Mouse (Mus musculus): Measurements from ENCODE around the gene Tmem59. TPM values are rescaled to one million over a fixed set of nuclear protein-coding genes. Genes with fewer than 3 reads are reported as not detected.

Tmem59 gene
- polyA plus RNA-seq, 1 experiment from 2014 or later: 442 TPM

DNA sequence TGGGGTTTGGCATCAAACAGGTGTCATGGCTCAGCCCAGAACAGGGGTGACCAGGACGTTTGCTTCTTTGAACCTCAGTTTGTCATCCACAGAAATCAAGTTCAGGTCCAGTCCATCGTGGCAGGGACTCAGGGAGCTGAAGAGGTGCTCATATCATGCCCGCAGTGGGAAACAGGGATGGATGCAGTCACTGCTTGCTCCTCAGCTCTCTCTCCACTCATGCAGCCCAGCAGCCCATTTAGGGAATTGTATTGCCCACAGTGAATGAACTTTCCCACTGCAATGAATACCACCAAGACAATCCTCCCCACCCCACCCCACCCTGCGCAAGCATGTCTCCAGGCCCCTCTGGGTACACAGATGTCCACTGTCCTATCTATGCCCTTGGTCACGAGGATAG lies 33.7 kb downstream of the Tmem59 start:
- no peak for ATAC-seq (ENCODE audit: insufficient read depth, low FRiP score)
- Histone ChIP-seq H3K36me3 (ENCODE audit: control insufficient read depth, insufficient read depth, low read length) (no peaks in the 10 kb centered on the region), H3K4me2 (ENCODE audit: low read depth, low read length) (no peak overlapping the region), H3K9ac (ENCODE audit: low read length) (no peak overlapping the region), H3K27me3 (ENCODE audit: control insufficient read depth, insufficient read depth, low read length) (no peaks in the 10 kb centered on the region), H3K4me1 (ENCODE audit: control insufficient read depth, insufficient read depth, low read length) (no peaks in the 10 kb centered on the region), H3K27ac (ENCODE audit: low read length) (no peak overlapping the region), H3K9me3 (replicated peaks; ENCODE audit: control insufficient read depth, low read length) (no peaks in the 10 kb centered on the region), H3K4me3 (replicated peaks; ENCODE audit: low read length) (no peak overlapping the region)
- WGBS: 81% methylated on average over 5 of the region's 5 CpGs

DNA sequence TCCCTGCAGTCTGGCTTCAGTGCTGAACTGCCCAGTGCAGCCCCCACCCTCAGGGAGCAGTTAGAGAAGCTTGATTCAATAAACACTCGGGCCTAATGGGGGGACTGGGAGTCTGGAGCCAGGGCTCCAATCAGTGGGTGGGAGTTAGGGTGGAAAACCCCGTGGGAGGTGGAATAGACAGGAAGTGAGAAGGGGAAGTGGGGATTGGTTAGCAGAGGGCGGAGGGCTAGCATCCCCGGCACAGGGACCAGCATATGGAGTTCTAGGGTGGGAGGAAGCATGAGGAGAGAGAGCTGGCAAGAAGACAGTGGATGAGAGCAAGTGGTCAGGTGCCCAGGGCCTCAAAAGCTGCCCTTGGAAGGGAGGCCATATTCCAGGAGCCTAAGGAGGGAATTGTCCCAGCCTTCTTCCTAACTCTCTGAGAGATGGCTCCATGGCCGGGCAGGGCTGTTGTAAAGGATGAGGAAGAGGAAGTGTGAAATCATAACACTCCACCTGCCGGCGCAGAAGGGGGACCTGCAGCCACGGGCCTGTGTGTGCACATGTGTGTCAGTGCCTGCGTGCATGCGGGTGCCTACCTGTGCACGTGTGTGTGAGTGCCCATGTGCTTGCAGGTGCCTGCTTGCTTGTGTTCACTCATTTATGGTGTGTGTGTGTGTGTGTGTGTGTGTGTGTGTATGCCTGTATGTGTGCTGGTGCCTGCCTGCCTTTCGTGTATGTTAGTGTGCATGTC lies 35.2 kb downstream of the Tmem59 start:
- WGBS: 56% methylated on average over 12 of the region's 12 CpGs
- Histone ChIP-seq H3K36me3 (ENCODE audit: control insufficient read depth, insufficient read depth, low read length) (no peaks in the 10 kb centered on the region), H3K9me3 (replicated peaks; ENCODE audit: control insufficient read depth, low read length) (no peaks in the 10 kb centered on the region), H3K4me2 (ENCODE audit: low read depth, low read length) (no peak overlapping the region), H3K27ac (ENCODE audit: low read length) (no peak overlapping the region), H3K4me3 (replicated peaks; ENCODE audit: low read length) (no peak overlapping the region), H3K9ac (ENCODE audit: low read length) (no peak overlapping the region), H3K4me1 (ENCODE audit: control insufficient read depth, insufficient read depth, low read length) (no peaks in the 10 kb centered on the region), H3K27me3 (ENCODE audit: control insufficient read depth, insufficient read depth, low read length) (no peaks in the 10 kb centered on the region)
- no peak; the same call in 1 of the 2 replicates for ATAC-seq (ENCODE audit: insufficient read depth, low FRiP score)

DNA sequence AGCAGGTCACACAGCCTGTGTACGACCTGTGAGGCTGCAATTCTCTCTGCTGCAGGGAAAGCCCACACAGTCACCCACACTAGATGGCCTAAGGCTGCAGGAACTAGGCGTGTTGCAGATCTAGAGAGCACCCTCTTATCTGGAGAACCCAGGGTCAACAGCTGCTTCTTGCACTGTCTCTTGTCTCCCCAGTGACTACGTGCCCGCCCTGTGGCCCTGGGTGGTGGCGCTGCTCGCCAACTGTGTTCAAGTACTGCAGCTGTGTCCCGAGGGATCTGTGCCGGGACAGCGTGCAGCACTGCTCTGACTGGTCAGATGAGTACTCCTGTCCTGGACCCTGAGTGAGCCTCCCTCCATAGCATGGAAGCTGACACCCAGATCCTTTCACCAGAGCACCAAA lies 39.4 kb downstream of the Tmem59 start:
- Histone ChIP-seq H3K4me3 (replicated peaks; ENCODE audit: low read length) (no peak overlapping the region), H3K36me3 (ENCODE audit: control insufficient read depth, insufficient read depth, low read length) (no peaks in the 10 kb centered on the region), H3K27me3 (ENCODE audit: control insufficient read depth, insufficient read depth, low read length) (no peaks in the 10 kb centered on the region), H3K9me3 (replicated peaks; ENCODE audit: control insufficient read depth, low read length) (no peaks in the 10 kb centered on the region), H3K27ac (ENCODE audit: low read length) (no peak overlapping the region), H3K4me1 (ENCODE audit: control insufficient read depth, insufficient read depth, low read length) (no peaks in the 10 kb centered on the region), H3K9ac (ENCODE audit: low read length) (no peak overlapping the region), H3K4me2 (ENCODE audit: low read depth, low read length) (no peak overlapping the region)
- 74% methylated on average over 9 of the region's 9 CpGs for WGBS
- ATAC-seq (ENCODE audit: insufficient read depth, low FRiP score): peak; percentile 45; the same call in 1 of the 2 replicates

DNA sequence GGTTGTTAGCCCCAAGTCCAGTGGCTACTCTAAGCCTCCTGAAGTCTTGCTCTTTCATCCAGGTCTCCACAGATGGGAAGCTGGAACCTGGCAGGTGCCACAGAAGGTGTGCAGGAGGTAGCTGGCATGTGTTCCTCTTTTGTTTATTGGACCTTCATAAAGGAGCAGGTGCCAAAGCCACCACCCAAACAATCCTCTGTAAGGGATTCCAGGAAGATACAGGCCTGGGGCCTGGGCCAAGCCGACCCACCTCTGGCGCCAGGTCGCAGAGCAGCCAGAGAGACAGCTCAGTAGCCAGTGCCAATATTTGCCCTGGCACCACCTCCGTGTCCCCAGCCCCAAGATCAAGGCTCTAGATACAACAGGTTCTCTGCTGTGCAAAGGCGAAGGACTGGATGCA lies 43.3 kb downstream of the Tmem59 start:
- Histone ChIP-seq H3K9ac (ENCODE audit: low read length) (no peak overlapping the region), H3K4me3 (replicated peaks; ENCODE audit: low read length) (no peak overlapping the region), H3K27ac (ENCODE audit: low read length) (no peak overlapping the region), H3K4me2 (ENCODE audit: low read depth, low read length) (no peak overlapping the region), H3K27me3 (ENCODE audit: control insufficient read depth, insufficient read depth, low read length) (no peaks in the 10 kb centered on the region), H3K36me3 (ENCODE audit: control insufficient read depth, insufficient read depth, low read length) (no peaks in the 10 kb centered on the region), H3K9me3 (replicated peaks; ENCODE audit: control insufficient read depth, low read length) (no peaks in the 10 kb centered on the region), H3K4me1 (ENCODE audit: control insufficient read depth, insufficient read depth, low read length) (no peaks in the 10 kb centered on the region)
- no peak for ATAC-seq (ENCODE audit: insufficient read depth, low FRiP score)
- 78% methylated on average over 5 of the region's 5 CpGs for WGBS

GRCm38 (mm10) chr4:107223225-107224204 lies 45.3 kb downstream of the Tmem59 start:
- Histone ChIP-seq H3K27ac (ENCODE audit: low read length) (no peak overlapping the region), H3K9ac (ENCODE audit: low read length) (no peak overlapping the region), H3K4me3 (replicated peaks; ENCODE audit: low read length) (no peak overlapping the region), H3K9me3 (replicated peaks; ENCODE audit: control insufficient read depth, low read length) (no peaks in the 10 kb centered on the region), H3K4me1 (ENCODE audit: control insufficient read depth, insufficient read depth, low read length) (no peaks in the 10 kb centered on the region), H3K36me3 (ENCODE audit: control insufficient read depth, insufficient read depth, low read length) (no peaks in the 10 kb centered on the region), H3K27me3 (ENCODE audit: control insufficient read depth, insufficient read depth, low read length) (no peaks in the 10 kb centered on the region), H3K4me2 (ENCODE audit: low read depth, low read length) (no peak overlapping the region)
- WGBS: 67% methylated on average over 11 of the region's 11 CpGs
- peak; percentile 58; the same call in 1 of the 2 replicates for ATAC-seq (ENCODE audit: insufficient read depth, low FRiP score)

DNA sequence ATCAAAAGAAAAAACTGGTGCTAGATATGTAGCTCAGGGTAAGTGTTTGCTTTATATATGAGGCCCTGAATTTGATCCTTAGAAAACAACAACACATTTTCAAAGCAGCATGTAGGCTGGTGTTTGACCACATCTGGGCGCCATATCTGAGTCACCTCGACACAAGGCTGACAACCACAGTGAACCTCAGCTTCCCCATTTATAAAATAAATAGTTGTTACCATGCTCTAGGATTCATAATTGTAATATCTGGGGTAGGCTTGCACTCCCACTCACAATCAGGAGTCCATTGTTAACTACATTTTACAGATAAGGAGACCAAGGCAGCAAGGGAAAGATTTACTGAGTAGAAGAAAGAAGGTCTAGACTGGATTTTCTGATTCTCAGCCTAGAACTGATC lies 48.1 kb downstream of the Tmem59 start:
- Histone ChIP-seq H3K9me3 (replicated peaks; ENCODE audit: control insufficient read depth, low read length) (no peaks in the 10 kb centered on the region), H3K9ac (ENCODE audit: low read length) (no peak overlapping the region), H3K4me2 (ENCODE audit: low read depth, low read length) (no peak overlapping the region), H3K27ac (ENCODE audit: low read length) (no peak overlapping the region), H3K27me3 (ENCODE audit: control insufficient read depth, insufficient read depth, low read length) (no peaks in the 10 kb centered on the region), H3K36me3 (ENCODE audit: control insufficient read depth, insufficient read depth, low read length) (no peaks in the 10 kb centered on the region), H3K4me1 (ENCODE audit: control insufficient read depth, insufficient read depth, low read length) (no peaks in the 10 kb centered on the region), H3K4me3 (replicated peaks; ENCODE audit: low read length) (no peak overlapping the region)
- 79% methylated on average over 2 of the region's 2 CpGs for WGBS
- ATAC-seq (ENCODE audit: insufficient read depth, low FRiP score): no peak

- ATAC-seq (ENCODE audit: insufficient read depth, low FRiP score): no peak
- no peaks in the 10 kb centered on the region for H3K4me1 ChIP-seq (ENCODE audit: control insufficient read depth, insufficient read depth, low read length)
- peaks cover 19% of the 10 kb centered on the region for H3K36me3 ChIP-seq (ENCODE audit: control insufficient read depth, insufficient read depth, low read length)
- no peaks in the 10 kb centered on the region for H3K9me3 ChIP-seq (replicated peaks; ENCODE audit: control insufficient read depth, low read length)
- H3K4me2 ChIP-seq (ENCODE audit: low read depth, low read length): no peak overlapping the region
- 50% methylated on average over 3 of the region's 3 CpGs for WGBS
- no peak overlapping the region for H3K27ac ChIP-seq (ENCODE audit: low read length)
- H3K27me3 ChIP-seq (ENCODE audit: control insufficient read depth, insufficient read depth, low read length): no peaks in the 10 kb centered on the region
- H3K4me3 ChIP-seq (replicated peaks; ENCODE audit: low read length): no peak overlapping the region
- H3K9ac ChIP-seq (ENCODE audit: low read length): no peak overlapping the region
Observed at GRCm38 (mm10) chr4:107232219-107232618, 54.0 kb downstream of the Tmem59 start.

DNA sequence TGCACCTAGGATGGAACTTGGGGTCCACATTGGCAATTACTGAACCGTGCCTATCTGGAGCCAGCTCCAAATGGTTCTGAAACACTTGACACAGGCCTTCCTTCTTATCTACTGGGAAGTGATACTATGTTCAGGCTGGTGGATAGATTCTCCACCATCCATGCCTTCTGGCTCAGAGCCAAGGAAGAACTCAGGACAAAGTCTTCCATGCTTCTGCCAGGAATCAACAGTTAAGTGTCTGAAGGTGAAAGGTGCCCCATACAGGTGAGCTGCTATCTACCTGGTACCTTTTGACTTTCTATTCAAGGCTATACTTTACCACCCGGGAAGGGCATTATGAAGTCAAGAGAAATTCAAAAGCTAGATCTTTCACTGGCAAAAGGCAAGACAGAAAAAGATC lies 60.1 kb downstream of the Tmem59 start:
- peaks cover 30% of the 10 kb centered on the region for H3K36me3 ChIP-seq (ENCODE audit: control insufficient read depth, insufficient read depth, low read length)
- no peaks in the 10 kb centered on the region for H3K27me3 ChIP-seq (ENCODE audit: control insufficient read depth, insufficient read depth, low read length)
- no peak overlapping the region for H3K27ac ChIP-seq (ENCODE audit: low read length)
- ATAC-seq (ENCODE audit: insufficient read depth, low FRiP score): no peak
- 92% methylated on average over 2 of the region's 2 CpGs for WGBS
- no peaks in the 10 kb centered on the region for H3K4me1 ChIP-seq (ENCODE audit: control insufficient read depth, insufficient read depth, low read length)
- H3K4me2 ChIP-seq (ENCODE audit: low read depth, low read length): no peak overlapping the region
- no peak overlapping the region for H3K4me3 ChIP-seq (replicated peaks; ENCODE audit: low read length)
- no peaks in the 10 kb centered on the region for H3K9me3 ChIP-seq (replicated peaks; ENCODE audit: control insufficient read depth, low read length)
- H3K9ac ChIP-seq (ENCODE audit: low read length): no peak overlapping the region

DNA sequence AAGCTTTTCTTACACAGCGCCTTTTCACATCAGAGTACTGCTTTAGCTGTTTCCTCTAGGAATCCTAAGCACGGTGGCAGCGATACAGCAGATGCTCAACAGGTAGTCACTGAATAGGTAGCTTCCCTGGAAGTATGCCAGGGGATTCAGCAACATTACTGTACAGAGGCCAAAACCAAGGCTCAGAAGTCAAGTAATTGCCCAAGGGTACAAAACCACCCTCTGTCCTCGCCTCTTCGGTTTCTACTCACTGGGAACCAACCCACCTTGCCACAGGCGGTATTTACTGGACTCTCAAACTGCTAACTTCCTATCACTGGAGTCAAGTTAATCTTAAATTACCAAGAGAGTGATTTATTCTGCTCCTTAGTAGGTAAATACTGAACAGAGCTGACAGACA lies 62.0 kb downstream of the Tmem59 start:
- Histone ChIP-seq H3K27ac (ENCODE audit: low read length) (no peak overlapping the region), H3K4me1 (ENCODE audit: control insufficient read depth, insufficient read depth, low read length) (peaks cover 5% of the 10 kb centered on the region), H3K9me3 (replicated peaks; ENCODE audit: control insufficient read depth, low read length) (no peaks in the 10 kb centered on the region), H3K36me3 (ENCODE audit: control insufficient read depth, insufficient read depth, low read length) (peaks cover 18% of the 10 kb centered on the region; the same call in 1 of the 2 replicates), H3K4me3 (replicated peaks; ENCODE audit: low read length) (no peak overlapping the region), H3K9ac (ENCODE audit: low read length) (no peak overlapping the region), H3K4me2 (ENCODE audit: low read depth, low read length) (no peak overlapping the region), H3K27me3 (ENCODE audit: control insufficient read depth, insufficient read depth, low read length) (no peaks in the 10 kb centered on the region)
- WGBS: 95% methylated on average over 6 of the region's 6 CpGs
- no peak for ATAC-seq (ENCODE audit: insufficient read depth, low FRiP score)
